Mouse (Mus musculus) thymus, postnatal 0 days (tissue): ENCODE measurements around the gene Smad5. TPM values are rescaled to one million over a fixed set of nuclear protein-coding genes. Genes with fewer than 3 reads are reported as not detected.
A peak's percentile ranks its signal among the peaks of the same experiment; 100 is the strongest.

Experiments used
- DNase-seq: peaks from one replicate; pipeline ENCODE4 v3.0.0-alpha.2; 2015; ENCODE audit warnings: low spot score
- polyA plus RNA-seq: library from polyadenylated mRNA; unstranded; fragments of >200 nt; fragmentation: Nextera tagmentation; extraction: Ambion mirVana; gene quantifications from 2 replicates; pipeline ENCODE4 v1.2.1, GENCODE M21; 2015

Gene Smad5
- 13.1 and 13.7 TPM in 2 replicates for polyA plus RNA-seq

DNA sequence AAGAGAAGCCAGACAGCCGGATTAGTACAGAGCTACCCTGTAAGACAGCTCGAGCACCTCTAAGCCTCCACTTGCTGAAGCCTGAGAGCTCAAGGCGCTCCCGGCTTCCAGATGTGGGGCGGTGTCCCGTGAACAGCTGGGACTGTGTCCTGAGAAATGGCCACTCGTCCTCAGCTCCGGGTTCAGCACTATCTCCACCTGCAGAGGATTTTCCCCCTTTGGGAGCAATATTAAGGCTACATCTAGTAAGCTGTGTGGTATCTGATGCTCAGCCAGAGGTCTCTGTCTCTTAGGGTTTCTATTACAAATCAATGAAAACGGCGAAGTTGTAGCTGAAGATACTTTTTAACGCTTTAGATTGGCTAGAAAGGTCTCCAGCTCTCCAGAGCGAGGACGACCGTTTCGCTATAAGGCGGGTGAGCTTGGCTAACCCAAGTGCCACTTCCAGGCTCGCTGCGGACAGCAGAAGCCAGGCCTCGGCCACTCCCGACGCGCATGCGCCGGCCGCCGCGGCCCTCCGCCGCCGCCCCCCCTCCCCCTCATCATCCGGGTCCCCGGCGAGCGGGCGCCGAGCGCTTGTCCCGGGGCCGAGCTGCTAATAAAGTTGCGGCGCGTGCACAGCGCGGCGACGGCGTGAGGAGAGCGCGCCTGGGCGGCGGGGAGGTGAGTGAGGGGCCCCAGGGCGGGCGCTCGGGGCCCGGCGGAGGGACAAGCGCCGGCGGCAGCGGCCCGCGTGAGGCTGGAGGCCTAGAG, at the start of gene Smad5:
TSS of gene Smad5 (plus strand) at position 542 of the 753 bp plus-strand sequence.
- peak; percentile 76 for DNase-seq

- DNase-seq, result no peak
Measured at GRCm38 (mm10) chr13:56654176-56654575, 48.6 kb upstream of the Smad5 start.

- peak; percentile 71 for DNase-seq
Measured at GRCm38 (mm10) chr13:56657946-56658512, 44.8 kb upstream of the Smad5 start.

- DNase-seq, result no peak
Measured at GRCm38 (mm10) chr13:56658931-56659330, 43.9 kb upstream of the Smad5 start.

DNA sequence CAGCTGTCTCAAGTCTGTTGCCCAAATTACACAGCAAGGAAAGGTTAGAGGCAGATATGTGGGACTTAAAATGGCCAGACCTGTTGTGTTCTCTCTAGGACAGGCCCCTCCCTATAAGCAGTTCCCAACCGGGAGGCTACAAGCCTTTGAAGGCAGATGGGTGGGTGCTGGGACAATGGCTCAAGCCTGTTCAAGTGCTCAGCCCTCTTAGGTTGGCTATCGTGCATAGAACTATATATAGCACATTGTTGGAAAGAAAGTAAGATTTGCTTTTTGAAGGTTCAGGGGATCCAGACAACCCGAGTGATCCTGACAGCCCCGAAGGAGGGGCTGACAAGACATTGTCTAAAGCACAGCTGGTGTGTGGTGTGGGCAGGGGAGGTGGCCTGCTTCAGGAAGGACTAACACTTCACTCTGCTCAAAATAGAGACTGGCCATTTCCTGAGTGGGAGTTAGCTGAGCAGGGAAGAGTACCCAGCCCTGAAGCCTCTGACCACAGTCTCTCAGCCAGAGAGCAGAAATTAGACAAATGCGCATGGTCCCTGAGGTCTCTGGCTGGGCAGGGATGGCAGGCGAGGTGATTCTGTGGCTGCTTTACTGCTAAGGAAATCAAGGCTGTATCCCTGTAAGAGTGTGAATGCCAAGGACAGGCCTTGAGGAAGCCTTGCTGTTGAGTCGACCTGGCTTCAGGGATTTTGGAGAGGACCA, 40.7 kb upstream of the Smad5 start:
- DNase-seq, result no peak

GRCm38 (mm10) chr13:56664256-56665170, 38.3 kb upstream of the Smad5 start:
- peak; percentile 31 for DNase-seq

DNA sequence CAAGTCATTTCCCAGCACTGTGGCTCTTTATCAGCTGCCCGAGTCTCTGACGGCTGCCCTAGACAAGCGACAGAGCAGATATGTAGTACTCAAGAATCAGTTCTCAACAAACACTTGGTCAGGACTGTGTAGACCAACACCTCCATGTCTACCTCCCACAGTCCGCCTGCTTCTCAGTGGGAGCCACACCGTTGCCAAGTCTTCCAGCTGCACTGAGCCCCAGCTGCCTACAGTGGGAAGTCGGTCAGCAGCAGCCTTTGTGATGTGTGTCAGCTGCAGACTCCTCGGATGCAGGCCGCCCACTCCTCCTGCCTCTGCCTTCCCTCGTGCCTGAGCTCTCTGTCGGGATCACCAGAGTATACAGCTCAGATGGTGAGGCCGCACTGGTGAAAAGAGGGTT, 31.6 kb upstream of the Smad5 start:
- no peak for DNase-seq

DNA sequence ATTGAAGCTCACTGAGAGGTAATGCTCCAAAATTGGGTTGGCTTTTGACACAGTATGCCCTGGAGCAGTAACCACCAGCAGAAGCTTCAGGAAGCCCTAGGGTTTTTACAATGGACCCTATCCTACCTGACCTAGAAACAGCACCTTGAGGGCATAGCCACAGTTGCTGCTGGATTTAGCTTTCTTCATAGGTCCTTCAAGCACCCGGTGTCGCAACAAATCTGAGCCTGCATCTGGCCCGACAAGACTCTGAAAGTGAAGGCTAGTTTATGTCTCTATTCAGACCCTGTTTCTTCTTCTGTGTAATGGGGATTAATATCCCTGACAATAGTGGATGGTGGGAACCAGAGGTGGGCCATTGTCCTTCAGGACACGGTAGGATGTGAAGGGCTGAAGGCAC, 25.1 kb upstream of the Smad5 start:
- DNase-seq, result no peak

- peak; percentile 17 for DNase-seq
Measured at GRCm38 (mm10) chr13:56678188-56678787, 24.5 kb upstream of the Smad5 start.

GRCm38 (mm10) chr13:56678826-56679504, 23.8 kb upstream of the Smad5 start:
- DNase-seq, result no peak

DNA sequence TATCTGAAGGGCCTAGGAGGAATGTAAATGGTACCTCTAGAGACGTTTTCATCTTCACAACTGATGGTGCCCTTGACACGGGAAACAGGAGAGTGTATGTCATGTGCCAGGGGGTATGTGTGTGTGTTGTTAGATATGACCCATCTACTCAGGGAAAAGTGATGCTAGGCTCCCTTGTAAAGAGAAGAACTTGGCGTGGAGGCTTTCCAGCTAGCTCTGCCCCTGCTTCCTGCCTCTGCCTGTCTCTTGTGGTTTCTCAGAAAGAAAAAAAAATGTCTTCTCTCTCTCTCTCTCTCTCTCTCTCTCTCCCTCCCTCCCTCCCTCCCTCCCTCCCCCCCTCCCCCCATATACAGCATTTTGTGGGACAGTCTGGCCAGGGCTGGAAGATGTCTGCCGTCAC, 20.9 kb upstream of the Smad5 start:
- no peak for DNase-seq

DNA sequence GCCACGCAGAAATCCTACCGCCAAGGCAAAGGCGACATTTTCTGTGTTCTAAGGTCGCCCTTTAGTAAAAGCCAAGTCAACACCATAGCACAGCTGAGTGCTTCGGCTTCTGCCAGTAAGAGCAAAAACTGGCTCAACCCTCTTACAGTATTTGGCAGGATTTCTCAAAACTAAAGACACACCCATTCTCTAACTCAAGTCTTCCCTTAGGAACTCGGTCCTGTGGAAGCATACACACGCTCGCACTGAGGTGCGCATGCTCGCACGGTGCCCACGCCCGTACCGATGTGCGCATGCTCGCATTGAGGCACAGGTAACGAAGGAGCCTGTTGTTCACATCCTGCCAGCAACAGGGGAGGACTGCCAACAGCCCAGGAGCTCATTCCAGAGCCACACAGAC, 20.5 kb upstream of the Smad5 start:
- DNase-seq, result peak; percentile 11

- no peak for DNase-seq
Measured at GRCm38 (mm10) chr13:56683306-56683705, 19.5 kb upstream of the Smad5 start.

DNA sequence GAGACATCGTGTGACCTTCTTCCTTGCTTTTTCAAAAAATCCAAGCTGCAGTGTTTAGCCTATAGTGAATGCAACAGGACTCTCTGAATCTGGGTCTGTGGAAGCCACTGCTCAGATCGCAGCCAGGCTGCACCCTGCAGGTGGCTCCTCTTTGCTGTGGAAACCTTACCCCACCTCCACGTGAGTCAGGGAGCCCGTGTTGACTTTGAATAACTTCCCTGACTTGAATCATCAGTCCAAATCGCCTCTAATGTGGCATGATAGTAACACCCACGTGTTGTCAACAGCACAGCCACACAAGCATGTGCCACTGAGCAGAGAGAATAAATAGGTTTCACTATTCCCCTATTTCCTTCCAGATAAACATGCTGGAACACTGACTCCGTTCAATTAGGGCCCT, 10.8 kb upstream of the Smad5 start:
- peak; percentile 18 for DNase-seq

- DNase-seq, result no peak
Measured at GRCm38 (mm10) chr13:56692644-56693043, 10.2 kb upstream of the Smad5 start.

DNA sequence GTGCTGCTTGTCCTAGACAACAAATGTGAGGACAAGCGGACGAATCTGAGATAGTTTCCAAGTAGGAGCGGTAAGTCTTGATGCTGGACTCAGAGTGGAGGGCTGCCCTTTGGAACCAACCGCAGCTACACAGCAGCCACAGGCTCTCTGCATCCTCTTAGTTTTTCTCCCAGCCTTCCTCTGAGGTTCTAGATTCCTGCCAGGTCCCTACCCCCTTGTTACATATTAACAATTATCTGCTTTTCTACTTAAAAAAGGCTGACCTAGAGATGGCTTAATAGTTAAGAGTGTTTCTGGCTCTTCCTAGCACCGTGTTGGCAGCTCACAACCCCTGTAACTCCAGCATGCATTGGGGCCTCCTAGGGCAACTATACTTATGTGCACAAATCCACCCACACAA, 7.1 kb upstream of the Smad5 start:
- no peak for DNase-seq

DNA sequence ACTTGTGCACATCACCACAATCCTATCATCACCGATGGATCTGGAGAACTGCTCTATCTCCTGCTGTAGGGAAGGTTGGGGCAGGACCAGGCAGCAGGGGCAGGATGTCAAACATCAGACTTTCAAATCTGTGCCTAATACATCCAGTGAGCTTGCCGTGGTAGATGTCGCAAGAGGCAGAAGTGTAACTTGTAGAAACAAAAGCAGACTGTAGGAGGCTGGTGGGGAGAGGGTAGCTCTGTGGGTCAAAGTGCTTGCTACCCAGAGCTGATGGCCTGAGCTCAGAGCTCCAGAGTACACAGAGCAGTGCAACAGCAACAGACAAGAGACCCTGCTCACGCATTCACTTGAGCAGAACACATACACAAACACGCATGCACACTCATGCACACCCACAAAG, 6.1 kb upstream of the Smad5 start:
- no peak for DNase-seq

- DNase-seq, result no peak
Measured at GRCm38 (mm10) chr13:56697171-56697570, 5.6 kb upstream of the Smad5 start.

DNA sequence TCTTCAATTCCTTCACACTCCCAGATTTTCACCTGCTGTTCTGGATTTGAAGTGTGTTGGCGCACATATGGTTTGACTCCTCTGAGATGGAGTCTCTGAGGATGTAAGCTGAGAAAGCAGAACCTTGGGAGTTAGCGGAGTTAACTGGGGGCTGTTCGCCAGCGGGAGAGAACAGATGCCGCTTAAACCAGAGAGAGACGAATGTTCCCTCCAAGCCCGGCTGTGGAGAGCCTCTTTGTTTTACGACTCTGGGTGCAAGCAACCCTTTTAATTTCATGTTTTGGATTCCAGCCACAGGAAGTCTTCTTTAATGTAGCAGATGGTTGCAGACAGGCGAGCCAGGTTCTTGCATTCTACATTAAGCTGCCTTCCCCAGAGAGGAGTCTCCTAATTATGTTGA, 4.4 kb upstream of the Smad5 start:
- peak; percentile 7 for DNase-seq

DNA sequence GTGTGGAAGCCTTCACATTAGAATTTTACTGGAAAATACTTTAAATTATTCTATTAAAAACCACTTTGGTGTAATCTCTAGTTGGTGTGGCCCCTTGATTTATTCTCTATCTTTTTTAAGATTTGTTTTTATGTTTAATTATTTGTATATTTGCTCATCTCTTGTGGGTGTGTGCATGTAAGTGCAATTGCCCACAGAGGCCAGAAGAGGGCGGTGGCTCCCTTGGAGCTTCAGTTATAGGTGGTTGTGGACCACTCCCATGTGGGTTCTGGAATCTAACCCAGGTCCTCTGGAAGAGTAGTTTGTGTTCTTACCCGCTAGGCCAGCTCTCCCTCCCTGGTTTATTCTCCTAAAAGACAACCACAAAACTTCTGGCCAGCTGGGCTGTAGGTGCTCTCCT, 3.4 kb upstream of the Smad5 start:
- no peak for DNase-seq
